Mouse (Mus musculus) stomach, embryonic 14.5 days (tissue): ENCODE data around the gene Heatr5b. TPM values are rescaled to one million over a fixed set of nuclear protein-coding genes. Genes with fewer than 3 reads are reported as not detected.

ENCODE experiments used
- ATAC-seq: fragments of 200-750 bp; cut with Nextera tagmentation; 2 replicates; pipeline ENCODE4 v1.8.0; 2017; ENCODE audit warnings: low read depth, moderate TSS enrichment; ENCODE audit not compliant: insufficient number of reproducible peaks, insufficient read depth, low FRiP score
- H3K27ac ChIP-seq: fragments of 300-500 bp; sonication (generic); 2 replicates; pipeline ENCODE4 v1.5.1; 2014; ENCODE audit warnings: mild to moderate bottlenecking, low read length, moderate library complexity, mixed read lengths
- H3K27me3 ChIP-seq: fragments of 300-500 bp; sonication (generic); 2 replicates; pipeline ENCODE4 v1.6.1; 2014; ENCODE audit warnings: low read length, control low read depth, mixed read lengths; ENCODE audit not compliant: control insufficient read depth, insufficient read depth
- H3K36me3 ChIP-seq: fragments of 300-500 bp; sonication (generic); 2 replicates; pipeline ENCODE4 v1.6.1; 2014; ENCODE audit warnings: mild to moderate bottlenecking, control low read depth, low read length, moderate library complexity, mixed read lengths; ENCODE audit not compliant: control insufficient read depth, insufficient read depth
- H3K4me1 ChIP-seq: fragments of 300-500 bp; sonication (generic); 2 replicates; pipeline ENCODE4 v1.6.1; 2014; ENCODE audit warnings: low read length, control low read depth, mixed read lengths; ENCODE audit not compliant: control insufficient read depth, insufficient read depth
- H3K4me2 ChIP-seq: fragments of 300-500 bp; sonication (generic); replicated peaks from 2 replicates; pipeline ENCODE4 v1.6.1; 2014; ENCODE audit warnings: low read depth, low read length, control low read depth
- H3K4me3 ChIP-seq: fragments of 300-500 bp; sonication (generic); 2 replicates; pipeline ENCODE4 v1.5.1; 2014; ENCODE audit warnings: low read depth, low read length, control low read depth
- H3K9ac ChIP-seq: fragments of 300-500 bp; sonication (generic); replicated peaks from 2 replicates; pipeline ENCODE4 v1.6.1; 2014; ENCODE audit warnings: low read depth, mild to moderate bottlenecking, control low read depth, low read length, moderate library complexity, mixed read lengths
- H3K9me3 ChIP-seq: fragments of 300-500 bp; sonication (generic); 2 replicates; pipeline ENCODE4 v1.6.1; 2016; ENCODE audit warnings: low read depth, low read length, control low read depth; ENCODE audit not compliant: control insufficient read depth
- WGBS: fragments of 180-500 bp; shearing (Covaris S2); extraction: QIAGEN DNeasy Blood & Tissue Kit; methylation state at CpG from one replicate; pipeline ENCODE4 v1.1.7; 2014; 5-methylcytosine and 5-hydroxymethylcytosine counted together
- polyA plus RNA-seq: library from polyadenylated mRNA; unstranded; fragments of >200 nt; fragmentation: Nextera tagmentation; extraction: Ambion mirVana; gene quantifications from 2 replicates; pipeline ENCODE4 v1.2.1, GENCODE M21; 2014

Heatr5b gene
- polyA plus RNA-seq, 1 experiment from 2014 or later, result 12.5 TPM

DNA sequence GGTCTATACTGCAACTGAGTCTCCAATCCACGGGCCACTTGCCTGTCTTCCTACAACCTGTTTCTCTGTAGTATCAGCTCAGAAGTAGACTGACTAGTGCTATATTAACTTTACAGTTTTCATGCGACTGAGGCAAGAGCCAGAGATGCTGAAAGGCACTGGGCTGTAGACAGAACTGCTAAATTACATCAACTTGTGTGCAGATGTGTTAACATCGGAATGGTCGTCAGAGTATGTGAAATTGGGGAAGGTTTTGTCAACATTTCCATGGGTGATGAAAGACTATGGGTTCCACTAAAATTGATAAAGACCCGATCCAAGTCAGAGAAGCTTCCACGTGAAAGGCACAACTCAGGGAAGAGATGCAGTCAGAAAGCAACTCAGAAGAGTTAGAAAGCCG, 132.2 kb downstream of the Heatr5b start:
- Histone ChIP-seq H3K36me3 (no peaks in the 10 kb centered on the region), H3K4me3 (no peak overlapping the region), H3K4me1 (no peaks in the 10 kb centered on the region), H3K9me3 (no peaks in the 10 kb centered on the region), H3K27ac (no peak overlapping the region), H3K4me2 (no peak overlapping the region), H3K9ac (no peak overlapping the region), H3K27me3 (no peaks in the 10 kb centered on the region)
- 85% methylated on average over 7 of the region's 7 CpGs for WGBS
- ATAC-seq, result no peak

Other genes with a start within 250 kb of the Heatr5b start
- 7.6 and 8.8 TPM in 2 replicates for gene Strn, start 98.2 kb downstream of the Heatr5b start, polyA plus RNA-seq
- gene Gpatch11, start 203 bp upstream of the Heatr5b start, polyA plus RNA-seq, result 36.8 and 44.3 TPM in 2 replicates
- 12.8 and 18.9 TPM in 2 replicates for gene Eif2ak2, start 47.2 kb upstream of the Heatr5b start, polyA plus RNA-seq
- gene Sult6b1, start 71.6 kb upstream of the Heatr5b start, polyA plus RNA-seq, result 0.24 TPM in 1 of 2 replicates, not detected in the other
- gene Cebpzos, start 81.1 kb upstream of the Heatr5b start, polyA plus RNA-seq, result 113 and 122 TPM in 2 replicates
- gene Cebpz, start 101.7 kb upstream of the Heatr5b start, polyA plus RNA-seq, result 61.0 and 72.0 TPM in 2 replicates
- 62.0 and 63.8 TPM in 2 replicates for gene Ndufaf7, start 101.8 kb upstream of the Heatr5b start, polyA plus RNA-seq
- gene Prkd3, start 185.5 kb upstream of the Heatr5b start, polyA plus RNA-seq, result 47.5 and 49.9 TPM in 2 replicates
- gene Qpct, start 216.5 kb upstream of the Heatr5b start, polyA plus RNA-seq, result 12.3 and 12.9 TPM in 2 replicates